ENCODE assay signal across 8 mouse cellular contexts in genomic region chr7:35555224-35556204, GRCm38 (mm10). TPM values are rescaled to one million over a fixed set of nuclear protein-coding genes. Genes with fewer than 3 reads are reported as not detected.
DNase-seq lines count a peak whose midpoint lies in the region; ATAC-seq and TF ChIP-seq lines count a peak whose summit lies in the region.

No protein-coding gene starts in this region.

- H3K4me3 ChIP-seq in C2C12 (ENCODE audit: insufficient read depth, poor library complexity, severe bottlenecking), result peak overlapping the region; percentile 56
- peak overlapping the region; percentile 78 for H3K4me3 ChIP-seq in erythroblast, embryonic 14.5 days (replicated peaks)
- H3K4me3 ChIP-seq in heart, embryonic 13.5 days, result peak overlapping the region; percentile 88
- H3K4me3 ChIP-seq in liver, embryonic 12.5 days, result peak overlapping the region; percentile 87
- H3K4me3 ChIP-seq in stomach, embryonic 15.5 days (replicated peaks), result peak overlapping the region; percentile 79

- H3K9ac ChIP-seq in heart, embryonic 13.5 days, result peak overlapping the region; percentile 94
- H3K9ac ChIP-seq in liver, embryonic 12.5 days, result peak overlapping the region; percentile 99
- H3K9ac ChIP-seq in stomach, embryonic 15.5 days, result peak overlapping the region; percentile 91

- H3K27me3 ChIP-seq in C2C12 (ENCODE audit: control insufficient read depth, insufficient read depth, insufficient read length), result no peaks in the 10 kb centered on the region
- H3K27me3 ChIP-seq in erythroblast, embryonic 14.5 days (ENCODE audit: control insufficient read depth), result no peaks in the 10 kb centered on the region
- H3K27me3 ChIP-seq in heart, embryonic 13.5 days (replicated peaks), result no peaks in the 10 kb centered on the region
- no peaks in the 10 kb centered on the region for H3K27me3 ChIP-seq in liver, embryonic 12.5 days (replicated peaks)
- no peaks in the 10 kb centered on the region for H3K27me3 ChIP-seq in stomach, embryonic 15.5 days (replicated peaks)

- no peak for TF ChIP-seq CTCF in C2C12 (IDR thresholded peaks at IDR 0.05; ENCODE audit: control insufficient read depth, insufficient read depth, insufficient read length)
- no peak for TF ChIP-seq CTCF in brain, embryonic 14.5 days (IDR thresholded peaks at IDR 0.05; ENCODE audit: borderline replicate concordance, extremely low read depth, insufficient read depth, insufficient read length)

- TF ChIP-seq POLR2A in brain, embryonic 14.5 days (IDR thresholded peaks at IDR 0.05; ENCODE audit: borderline replicate concordance, extremely low read depth, insufficient read depth, insufficient read length, poor library complexity, severe bottlenecking), result peak; percentile 82

- no peaks in the 10 kb centered on the region for H3K9me3 ChIP-seq in erythroblast, embryonic 14.5 days (ENCODE audit: control insufficient read depth, low read length)
- no peaks in the 10 kb centered on the region for H3K9me3 ChIP-seq in heart, embryonic 13.5 days
- no peaks in the 10 kb centered on the region for H3K9me3 ChIP-seq in liver, embryonic 12.5 days (replicated peaks)
- no peaks in the 10 kb centered on the region for H3K9me3 ChIP-seq in stomach, embryonic 15.5 days

- H3K79me2 ChIP-seq in C2C12 (ENCODE audit: control insufficient read depth, insufficient read depth), result no peaks in the 10 kb centered on the region

- H3K4me2 ChIP-seq in heart, embryonic 13.5 days, result peak overlapping the region; percentile 96
- peak overlapping the region; percentile 94 for H3K4me2 ChIP-seq in liver, embryonic 12.5 days
- H3K4me2 ChIP-seq in stomach, embryonic 15.5 days, result peak overlapping the region; percentile 95

- peaks cover 3% of the 10 kb centered on the region for H3K79me3 ChIP-seq in C2C12 (ENCODE audit: low read depth)

- WGBS in heart, embryonic 13.5 days, result under 1% methylated on average over 92 of the region's 93 CpGs
- 1% methylated on average over 92 of the region's 93 CpGs for WGBS in liver, embryonic 12.5 days (ENCODE audit: insufficient replicate concordance)
- under 1% methylated on average over 82 of the region's 93 CpGs for WGBS in stomach, embryonic 15.5 days

- peaks cover 10% of the 10 kb centered on the region for H3K36me3 ChIP-seq in C2C12 (ENCODE audit: control insufficient read depth, insufficient read depth)
- H3K36me3 ChIP-seq in erythroblast, embryonic 14.5 days (ENCODE audit: control insufficient read depth), result peaks cover 42% of the 10 kb centered on the region
- peaks cover 14% of the 10 kb centered on the region for H3K36me3 ChIP-seq in heart, embryonic 13.5 days
- H3K36me3 ChIP-seq in liver, embryonic 12.5 days, result peaks cover 24% of the 10 kb centered on the region
- H3K36me3 ChIP-seq in stomach, embryonic 15.5 days, result 0 out of 2 replicates have a peak, but pooled peaks cover 2% of the 10 kb centered on the region

- peak overlapping the region; percentile 59 for H3ac ChIP-seq in C2C12 (ENCODE audit: control insufficient read depth, insufficient read length, low read depth)

- ATAC-seq in heart, embryonic 13.5 days (ENCODE audit: extremely low read depth, insufficient number of reproducible peaks, low FRiP score, low TSS enrichment), result peak; percentile 86
- peak; percentile 75 for ATAC-seq in liver, embryonic 12.5 days
- ATAC-seq in stomach, embryonic 15.5 days (ENCODE audit: insufficient read depth, low FRiP score, low read depth), result peak; percentile 88

- H3K27ac ChIP-seq in heart, embryonic 13.5 days (replicated peaks), result peak overlapping the region; percentile 99
- H3K27ac ChIP-seq in liver, embryonic 12.5 days, result peak overlapping the region; percentile 100
- peak overlapping the region; percentile 97 for H3K27ac ChIP-seq in stomach, embryonic 15.5 days

- peak; percentile 97 for DNase-seq in brain, embryonic 14.5 days (ENCODE audit: low read depth)
- peak; percentile 94 for DNase-seq in kidney, postnatal 10 days
- DNase-seq in natural killer cell, adult 2 months (ENCODE audit: low spot score in 2 of 2), result peak; percentile 86 to 90

- H3K4me1 ChIP-seq in erythroblast, embryonic 14.5 days (ENCODE audit: control insufficient read depth), result peaks cover 86% of the 10 kb centered on the region
- peaks cover 29% of the 10 kb centered on the region for H3K4me1 ChIP-seq in heart, embryonic 13.5 days
- H3K4me1 ChIP-seq in liver, embryonic 12.5 days, result peaks cover 85% of the 10 kb centered on the region
- H3K4me1 ChIP-seq in stomach, embryonic 15.5 days, result 0 out of 2 replicates have a peak, but pooled peaks cover 16% of the 10 kb centered on the region

TF ChIP-seq in C2C12, 6 proteins besides CTCF, POLR2A, EP300 and RAD21:
- TF ChIP-seq FOSL1 (IDR thresholded peaks at IDR 0.05; ENCODE audit: insufficient read depth, low read length, poor library complexity, severe bottlenecking), result no peak
- TF ChIP-seq CEBPB (IDR thresholded peaks at IDR 0.05; ENCODE audit: low read depth), result no peak
- TF ChIP-seq MYOD1 (IDR thresholded peaks at IDR 0.05; ENCODE audit: control insufficient read depth, insufficient read length, low read depth), result no peak
- no peak for TF ChIP-seq MYOG (IDR thresholded peaks at IDR 0.05; ENCODE audit: control insufficient read depth, extremely low read depth, insufficient read length)
- no peak for TF ChIP-seq USF1 (IDR thresholded peaks at IDR 0.05; ENCODE audit: low read depth)

RNA-seq across cellular contexts. Expression of gene Nudt19, which starts 0.6 kb away (rescaled TPM):
- 33.9 TPM for polyA plus RNA-seq in C2C12 (2012; fragmentation: generic; extraction: Trizol)
- 40.5 and 46.1 TPM in 2 replicates for polyA plus RNA-seq in brain, embryonic 14.5 days (2012; rRNA removed)
- 8.9 and 10.5 TPM in 2 replicates for polyA plus RNA-seq in erythroblast, embryonic 14.5 days (2012)
- polyA plus RNA-seq in heart, embryonic 13.5 days (2015; fragmentation: Nextera tagmentation; extraction: Ambion mirVana), result 89.9 and 104 TPM in 2 replicates
- 99.9 and 102 TPM in 2 replicates for polyA plus RNA-seq in liver, embryonic 12.5 days (2016; fragmentation: Nextera tagmentation; extraction: Ambion mirVana)
- 91.1 and 95.5 TPM in 2 replicates for polyA plus RNA-seq in stomach, embryonic 15.5 days (2015; fragmentation: Nextera tagmentation; extraction: Ambion mirVana)

RNA-seq across cellular contexts. Expression of gene Tdrd12, which starts 18.0 kb away (rescaled TPM):
- polyA plus RNA-seq in C2C12 (2012; fragmentation: generic; extraction: Trizol), result not detected
- 0.18 and 0.22 TPM in 2 replicates for polyA plus RNA-seq in brain, embryonic 14.5 days (2012; rRNA removed)
- not detected in 2 replicates for polyA plus RNA-seq in erythroblast, embryonic 14.5 days (2012)
- polyA plus RNA-seq in heart, embryonic 13.5 days (2015; fragmentation: Nextera tagmentation; extraction: Ambion mirVana), result 0.88 and 0.99 TPM in 2 replicates
- 0.30 TPM in 1 of 2 replicates, not detected in the other for polyA plus RNA-seq in liver, embryonic 12.5 days (2016; fragmentation: Nextera tagmentation; extraction: Ambion mirVana)
- polyA plus RNA-seq in stomach, embryonic 15.5 days (2015; fragmentation: Nextera tagmentation; extraction: Ambion mirVana), result 0.44 and 0.79 TPM in 2 replicates

RNA-seq across cellular contexts. Expression of gene Rgs9bp, which starts 29.9 kb away (rescaled TPM):
- polyA plus RNA-seq in C2C12 (2012; fragmentation: generic; extraction: Trizol), result 0.02 TPM
- 0.21 and 0.26 TPM in 2 replicates for polyA plus RNA-seq in brain, embryonic 14.5 days (2012; rRNA removed)
- polyA plus RNA-seq in erythroblast, embryonic 14.5 days (2012), result 0.01 TPM in 1 of 2 replicates, not detected in the other
- 0.49 and 0.51 TPM in 2 replicates for polyA plus RNA-seq in heart, embryonic 13.5 days (2015; fragmentation: Nextera tagmentation; extraction: Ambion mirVana)
- polyA plus RNA-seq in liver, embryonic 12.5 days (2016; fragmentation: Nextera tagmentation; extraction: Ambion mirVana), result 0.06 and 0.11 TPM in 2 replicates
- 0.08 and 0.14 TPM in 2 replicates for polyA plus RNA-seq in stomach, embryonic 15.5 days (2015; fragmentation: Nextera tagmentation; extraction: Ambion mirVana)

RNA-seq across cellular contexts. Expression of gene Ankrd27, which starts 30.5 kb away (rescaled TPM):
- 19.5 TPM for polyA plus RNA-seq in C2C12 (2012; fragmentation: generic; extraction: Trizol)
- 23.6 and 24.4 TPM in 2 replicates for polyA plus RNA-seq in brain, embryonic 14.5 days (2012; rRNA removed)
- 2.0 and 4.3 TPM in 2 replicates for polyA plus RNA-seq in erythroblast, embryonic 14.5 days (2012)
- polyA plus RNA-seq in heart, embryonic 13.5 days (2015; fragmentation: Nextera tagmentation; extraction: Ambion mirVana), result 15.3 and 15.6 TPM in 2 replicates
- 43.1 and 45.5 TPM in 2 replicates for polyA plus RNA-seq in liver, embryonic 12.5 days (2016; fragmentation: Nextera tagmentation; extraction: Ambion mirVana)
- 31.3 and 33.4 TPM in 2 replicates for polyA plus RNA-seq in stomach, embryonic 15.5 days (2015; fragmentation: Nextera tagmentation; extraction: Ambion mirVana)

Comparison
In these comparisons a context has a peak if more than half of its experiments do, and no peak if none do; other contexts are left out.
1. Peak in every context shown above with its lines: DNase-seq, ATAC-seq, H3K4me3 ChIP-seq and H3K27ac ChIP-seq.